Mouse (Mus musculus) stomach, postnatal 0 days (tissue): ENCODE results near the gene Htr1f. TPM values are rescaled to one million over a fixed set of nuclear protein-coding genes. Genes with fewer than 3 reads are reported as not detected.

Source experiments
- ATAC-seq: fragments of 200-750 bp; cut with Nextera tagmentation; 2 replicates; pipeline ENCODE4 v1.8.0; 2017; ENCODE audit not compliant: low FRiP score, low TSS enrichment
- DNase-seq: peaks from one replicate; pipeline ENCODE4 v3.0.0-alpha.2; 2016; ENCODE audit warnings: low spot score
- H3K27ac ChIP-seq: fragments of 300-500 bp; sonication (generic); replicated peaks from 2 replicates; pipeline ENCODE4 v1.5.1; 2014; ENCODE audit warnings: mild to moderate bottlenecking, control low read depth
- H3K27me3 ChIP-seq: fragments of 300-500 bp; sonication (generic); 2 replicates; pipeline ENCODE4 v1.6.1; 2014; ENCODE audit warnings: low read length; ENCODE audit not compliant: control insufficient read depth, insufficient read depth
- H3K36me3 ChIP-seq: fragments of 300-500 bp; sonication (generic); 2 replicates; pipeline ENCODE4 v1.6.1; 2014; ENCODE audit warnings: low read length, mixed read lengths; ENCODE audit not compliant: control insufficient read depth, insufficient read depth
- H3K4me1 ChIP-seq: fragments of 300-500 bp; sonication (generic); replicated peaks from 2 replicates; pipeline ENCODE4 v1.6.1; 2014; ENCODE audit warnings: antibody characterized with exemption; ENCODE audit not compliant: control insufficient read depth, insufficient read depth
- H3K4me2 ChIP-seq: fragments of 300-500 bp; sonication (generic); replicated peaks from 2 replicates; pipeline ENCODE4 v1.6.1; 2014; ENCODE audit warnings: low read depth, mild to moderate bottlenecking, control low read depth, moderate library complexity
- H3K4me3 ChIP-seq: fragments of 300-500 bp; sonication (generic); 2 replicates; pipeline ENCODE4 v1.5.1; 2014; ENCODE audit warnings: low read depth, low read length, control low read depth
- H3K9ac ChIP-seq: fragments of 300-500 bp; sonication (generic); 2 replicates; pipeline ENCODE4 v1.6.1; 2014; ENCODE audit warnings: mild to moderate bottlenecking, low read length, control low read depth, mixed read lengths
- H3K9me3 ChIP-seq: fragments of 300-500 bp; sonication (generic); 2 replicates; pipeline ENCODE4 v1.6.1; 2016; ENCODE audit warnings: low read length; ENCODE audit not compliant: control insufficient read depth
- CTCF ChIP-seq: IDR thresholded peaks from 2 replicates; pipeline ENCODE4 v1.5.1; 2016; ENCODE audit warnings: antibody characterized with exemption, low read depth, mild to moderate bottlenecking, moderate library complexity
- EP300 ChIP-seq: optimal IDR thresholded peaks from 2 replicates; pipeline ENCODE3; 2016; ENCODE audit warnings: antibody characterized with exemption
- WGBS: fragments of 180-500 bp; shearing (Covaris S2); extraction: QIAGEN DNeasy Blood & Tissue Kit; methylation state at CpG from one replicate; pipeline ENCODE4 v1.1.7; 2014; 5-methylcytosine and 5-hydroxymethylcytosine counted together
- polyA plus RNA-seq: library from polyadenylated mRNA; unstranded; fragments of >200 nt; fragmentation: Nextera tagmentation; extraction: Ambion mirVana; gene quantifications from 2 replicates; pipeline ENCODE4 v1.2.1, GENCODE M21; 2015

Htr1f gene
- polyA plus RNA-seq, 1 experiment from 2014 or later, result not detected

- Histone ChIP-seq H3K4me1 (no peaks in the 10 kb centered on the region), H3K9ac (no peak overlapping the region), H3K4me3 (no peak overlapping the region), H3K9me3 (no peaks in the 10 kb centered on the region), H3K4me2 (no peak overlapping the region), H3K27me3 (no peaks in the 10 kb centered on the region), H3K36me3 (no peaks in the 10 kb centered on the region), H3K27ac (no peak overlapping the region)
- DNase-seq, result no peak
- no peak for ATAC-seq
- 88% methylated on average over 6 of the region's 6 CpGs for WGBS
- TF ChIP-seq EP300 (no peak), CTCF (no peak)
Measured at GRCm38 (mm10) chr16:64987564-64987963, 118.1 kb downstream of the Htr1f start.

- H3K9ac ChIP-seq, result no peak overlapping the region
- no peak overlapping the region for H3K27ac ChIP-seq
- H3K36me3 ChIP-seq, result no peaks in the 10 kb centered on the region
- WGBS, result 44% methylated on average over 2 of the region's 2 CpGs
- H3K4me3 ChIP-seq, result no peak overlapping the region
- no peak overlapping the region for H3K4me2 ChIP-seq
- ATAC-seq (no peak), DNase-seq (no peak)
- no peaks in the 10 kb centered on the region for H3K9me3 ChIP-seq
- no peaks in the 10 kb centered on the region for H3K27me3 ChIP-seq
- H3K4me1 ChIP-seq, result no peaks in the 10 kb centered on the region
- no peak for TF ChIP-seq CTCF
- TF ChIP-seq EP300, result no peak
Measured at GRCm38 (mm10) chr16:64987049-64987448, 118.6 kb downstream of the Htr1f start.

- Histone ChIP-seq H3K4me3 (no peak overlapping the region), H3K9ac (no peak overlapping the region), H3K27ac (no peak overlapping the region), H3K4me2 (no peak overlapping the region), H3K4me1 (no peaks in the 10 kb centered on the region), H3K36me3 (no peaks in the 10 kb centered on the region), H3K27me3 (no peaks in the 10 kb centered on the region), H3K9me3 (no peaks in the 10 kb centered on the region)
- 80% methylated on average over 5 of the region's 5 CpGs for WGBS
- ATAC-seq, result no peak
- DNase-seq, result no peak
- TF ChIP-seq EP300, result no peak
- no peak for TF ChIP-seq CTCF
Measured at GRCm38 (mm10) chr16:64974636-64975035, 131.0 kb downstream of the Htr1f start.

DNA sequence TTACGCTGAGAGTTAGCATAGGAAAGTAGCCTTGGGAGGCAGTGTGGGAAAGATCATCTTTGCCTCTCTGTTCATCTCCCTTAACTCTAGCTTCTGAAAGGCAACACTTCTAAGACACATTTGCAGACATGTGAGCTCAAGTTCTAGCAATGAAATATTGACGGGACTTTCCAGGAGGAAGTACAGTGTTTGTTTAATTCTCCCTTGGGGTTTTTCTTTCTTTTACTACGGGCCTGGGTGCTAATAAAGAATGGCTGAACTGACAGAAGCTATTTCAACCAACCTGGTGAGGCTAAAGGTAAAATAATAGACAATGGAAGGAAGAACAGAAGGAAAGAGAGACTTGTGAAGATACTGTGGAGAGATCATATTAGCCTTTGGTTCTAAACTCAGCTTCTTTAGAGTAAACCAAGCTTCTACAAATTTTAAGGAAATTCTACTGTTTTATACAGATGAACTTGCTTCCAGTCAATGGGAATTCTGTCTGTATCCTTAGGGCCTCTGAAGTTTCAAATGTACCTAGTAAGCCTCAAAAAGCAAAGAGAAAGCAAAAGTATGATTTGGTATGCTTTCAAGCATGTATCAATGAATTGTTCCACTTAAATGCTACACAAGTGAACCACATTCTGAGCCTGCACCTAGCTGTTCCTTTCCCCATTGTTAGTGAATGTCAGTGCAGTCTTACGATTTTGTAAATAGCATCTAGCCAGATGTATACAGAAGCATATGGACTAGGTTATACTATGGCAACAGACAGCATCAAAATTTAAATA is 131.9 kb downstream of the Htr1f start:
- H3K9me3 ChIP-seq, result no peaks in the 10 kb centered on the region
- no peak for ATAC-seq
- H3K36me3 ChIP-seq, result no peaks in the 10 kb centered on the region
- no peak overlapping the region for H3K4me2 ChIP-seq
- no peaks in the 10 kb centered on the region for H3K27me3 ChIP-seq
- 55% methylated on average over 4 of the region's 4 CpGs for WGBS
- H3K4me3 ChIP-seq, result no peak overlapping the region
- no peak overlapping the region for H3K9ac ChIP-seq
- TF ChIP-seq CTCF, result no peak
- no peak for TF ChIP-seq EP300
- no peak for DNase-seq
- no peak overlapping the region for H3K27ac ChIP-seq
- no peaks in the 10 kb centered on the region for H3K4me1 ChIP-seq

- Histone ChIP-seq H3K4me3 (no peak overlapping the region), H3K9me3 (no peaks in the 10 kb centered on the region), H3K36me3 (no peaks in the 10 kb centered on the region), H3K9ac (no peak overlapping the region), H3K4me2 (no peak overlapping the region), H3K27ac (no peak overlapping the region), H3K27me3 (no peaks in the 10 kb centered on the region), H3K4me1 (no peaks in the 10 kb centered on the region)
- 93% methylated on average over 4 of the region's 4 CpGs for WGBS
- ATAC-seq (no peak), DNase-seq (no peak)
- TF ChIP-seq EP300 (no peak), CTCF (peak; percentile 60)
Measured at GRCm38 (mm10) chr16:64961690-64962089, 144.0 kb downstream of the Htr1f start.

DNA sequence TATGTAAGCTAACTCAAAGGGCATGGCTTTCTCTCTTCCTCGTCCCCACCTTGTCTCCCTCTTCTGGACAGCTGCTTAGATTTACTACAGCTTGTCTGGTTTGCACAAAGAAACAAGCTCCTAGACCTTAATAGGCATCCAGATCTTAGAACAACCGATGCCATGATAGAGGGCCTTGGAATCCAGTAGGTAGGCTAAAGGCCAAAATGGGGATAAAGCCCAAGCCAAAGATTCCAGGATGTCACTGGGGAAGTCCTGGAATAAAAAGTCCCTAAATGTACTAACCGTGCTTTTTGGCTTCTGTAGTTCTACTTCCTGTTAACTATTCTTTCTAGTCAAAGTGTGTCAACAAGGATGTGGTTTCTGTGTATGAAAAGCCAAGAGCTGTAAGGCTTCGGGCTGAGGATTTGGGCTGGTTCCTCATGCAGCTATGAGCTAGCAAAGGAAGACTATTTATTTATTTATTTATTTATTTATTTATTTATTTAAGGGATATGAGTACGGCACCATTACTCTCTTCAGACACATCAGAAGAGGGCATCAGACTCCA is 163.9 kb downstream of the Htr1f start:
- Histone ChIP-seq H3K27me3 (no peaks in the 10 kb centered on the region), H3K4me1 (no peaks in the 10 kb centered on the region), H3K27ac (no peak overlapping the region), H3K36me3 (no peaks in the 10 kb centered on the region), H3K4me3 (no peak overlapping the region), H3K9me3 (no peaks in the 10 kb centered on the region), H3K9ac (no peak overlapping the region), H3K4me2 (no peak overlapping the region)
- 73% methylated on average over 5 of the region's 5 CpGs for WGBS
- TF ChIP-seq EP300 (no peak), CTCF (no peak)
- DNase-seq (no peak), ATAC-seq (no peak)
